Mouse (Mus musculus): ENCODE results near the gene Ropn1l.
A peak's percentile ranks its signal among the peaks of the same experiment; 100 is the strongest.

DNA sequence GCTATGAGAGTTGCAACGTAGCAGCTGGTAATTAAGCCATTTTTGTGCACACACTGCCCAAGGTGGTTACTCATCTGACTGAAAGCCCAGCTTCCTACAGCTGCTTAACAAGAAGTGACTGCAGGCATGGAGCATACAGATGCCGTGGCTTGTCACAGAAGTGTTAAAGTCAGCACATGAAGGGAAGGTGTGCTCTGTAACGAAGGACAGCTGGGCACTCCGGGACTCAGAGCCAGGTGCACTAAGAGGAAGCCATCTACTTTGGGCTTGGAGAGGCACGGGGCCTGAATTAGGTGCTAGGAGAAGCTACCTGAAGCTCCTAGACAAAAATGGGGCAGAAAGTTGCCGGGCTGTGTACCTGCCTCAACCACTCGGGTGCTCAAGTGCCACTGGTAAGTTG, 19.8 kb downstream of the Ropn1l start:
- TF ChIP-seq POLR2A (IDR thresholded peaks at IDR 0.05; ENCODE audit: insufficient read length, low read depth) (no peak), MAX (IDR thresholded peaks at IDR 0.05; ENCODE audit: low read depth) (no peak), MYOG (IDR thresholded peaks at IDR 0.05; ENCODE audit: control insufficient read depth in 1 of 3, insufficient read depth in 1 of 3, insufficient read length in 2 of 3, low read depth in 2 of 3) (peak in 2 of 3 experiments; percentile 22 to 63), USF1 (IDR thresholded peaks at IDR 0.05; ENCODE audit: low read depth) (no peak), CEBPB (IDR thresholded peaks at IDR 0.05; ENCODE audit: insufficient read depth, poor library complexity, severe bottlenecking) (no peak)

Measured in myocyte (in vitro differentiated cells).